Mouse (Mus musculus) erythroblast, embryonic 14.5 days (primary cell): ENCODE results near the gene Arhgef19.

Experiments
- GATA1 ChIP-seq: IDR thresholded peaks from 2 replicates; pipeline ENCODE4 v1.6.1; 2012; ENCODE audit warnings: low read length, inconsistent platforms, mixed read lengths
- TAL1 ChIP-seq: IDR thresholded peaks from 3 replicates; pipeline ENCODE4 v1.6.1; 2012; ENCODE audit warnings: low read length, inconsistent platforms, mixed read lengths

GRCm38 (mm10) chr4:141191294-141191693, 48.0 kb upstream of the Arhgef19 start:
- TF ChIP-seq GATA1 = no peak
- TF ChIP-seq TAL1 = no peak
